Mouse (Mus musculus) erythroblast, adult 5-6 weeks (primary cell): ENCODE results near the gene Matn1. TPM values are rescaled to one million over a fixed set of nuclear protein-coding genes. Genes with fewer than 3 reads are reported as not detected.

ENCODE experiments used
- ATAC-seq: replicated peaks from 2 replicates; pipeline ENCODE4 v1.8.0; 2016; ENCODE audit warnings: moderate number of reproducible peaks, mild to moderate bottlenecking, moderate TSS enrichment, inconsistent platforms; ENCODE audit not compliant: poor library complexity, low FRiP score, severe bottlenecking
- total RNA-seq, 2 experiments: library from RNA; stranded (forward) in 1 of 2; stranded (reverse) in 1 of 2; fragments of 150-400 nt in 1 of 2; fragments of 200-764, 138-1000 nt in 1 of 2; gene quantifications; 2 replicates each; pipeline versions ENCODE4 v1.2.3 to v1.2.4; 2015 to 2017; ENCODE audit warnings: low replicate concordance in 2 of 2

The Matn1 gene
- total RNA-seq, 2 experiments from 2014 or later: not detected

- no peak for ATAC-seq
Measured at GRCm38 (mm10) chr4:130973332-130974263, 29.4 kb downstream of the Matn1 start.

- no peak for ATAC-seq
Measured at GRCm38 (mm10) chr4:130978981-130979380, 34.8 kb downstream of the Matn1 start.

DNA sequence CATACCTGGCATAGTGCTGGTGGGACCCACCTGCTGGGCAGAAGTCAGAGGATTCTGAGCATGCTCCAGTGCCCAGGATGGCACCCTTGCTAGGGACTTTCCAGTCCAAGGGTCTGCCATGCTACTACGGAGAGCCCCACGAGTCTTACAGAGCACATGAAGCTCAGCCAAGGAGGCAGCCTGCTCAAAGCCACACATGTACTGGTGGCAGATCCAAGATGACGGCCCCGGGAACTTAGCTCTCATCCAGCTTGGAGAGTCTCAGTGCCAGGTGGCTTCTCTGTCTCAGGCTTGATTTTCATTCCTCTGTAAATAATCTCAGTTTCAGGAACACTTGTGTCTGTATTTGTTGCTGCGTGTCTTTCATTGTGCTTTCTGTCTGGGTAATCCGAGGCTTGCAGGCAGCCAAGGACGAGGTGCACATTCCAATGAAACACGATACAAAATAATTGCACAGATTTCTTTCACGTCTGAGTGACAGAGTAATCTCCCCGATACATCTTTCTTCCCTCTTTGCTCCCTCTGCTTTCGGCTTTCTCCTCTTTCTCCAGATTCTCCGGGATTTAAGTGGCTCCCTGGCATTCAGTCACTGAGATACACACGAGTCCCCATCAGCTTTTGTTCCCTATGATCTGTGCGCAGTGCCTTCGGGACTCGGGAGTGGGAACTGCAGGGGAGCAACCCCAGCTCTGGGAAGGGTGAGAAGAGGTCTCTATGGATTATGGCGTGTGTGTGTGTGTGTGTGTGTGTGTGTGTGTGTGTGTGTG is 40.4 kb downstream of the Matn1 start:
- no peak for ATAC-seq

- no peak for ATAC-seq
Measured at GRCm38 (mm10) chr4:130987046-130987445, 42.9 kb downstream of the Matn1 start.

GRCm38 (mm10) chr4:130988219-130988839 is 44.1 kb downstream of the Matn1 start:
- ATAC-seq: no peak

DNA sequence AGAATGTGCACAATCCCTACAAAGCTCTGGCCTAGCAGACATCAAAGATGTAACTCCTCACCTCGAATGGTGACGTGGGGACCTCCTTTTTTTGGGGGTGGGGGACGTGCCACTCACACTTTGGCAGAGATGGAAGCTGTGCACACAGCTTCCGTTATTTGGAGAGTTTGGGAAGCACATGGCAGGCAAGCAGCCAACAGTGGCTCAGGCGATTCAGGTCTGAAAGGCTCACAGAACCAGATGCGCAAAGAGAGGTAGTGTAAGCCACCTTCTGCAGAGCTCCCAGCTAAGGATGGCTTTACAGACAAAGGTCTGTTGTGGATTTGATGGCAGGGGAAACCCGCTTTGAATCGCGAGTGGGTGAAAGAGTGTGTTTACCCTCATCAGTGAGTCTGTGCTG is 45.0 kb downstream of the Matn1 start:
- no peak for ATAC-seq

- ATAC-seq: no peak
Measured at GRCm38 (mm10) chr4:130990966-130991365, 46.8 kb downstream of the Matn1 start.

GRCm38 (mm10) chr4:130994556-130994955 is 50.4 kb downstream of the Matn1 start:
- ATAC-seq: no peak

- ATAC-seq: no peak
Measured at GRCm38 (mm10) chr4:130999744-131000527, 55.8 kb downstream of the Matn1 start.

DNA sequence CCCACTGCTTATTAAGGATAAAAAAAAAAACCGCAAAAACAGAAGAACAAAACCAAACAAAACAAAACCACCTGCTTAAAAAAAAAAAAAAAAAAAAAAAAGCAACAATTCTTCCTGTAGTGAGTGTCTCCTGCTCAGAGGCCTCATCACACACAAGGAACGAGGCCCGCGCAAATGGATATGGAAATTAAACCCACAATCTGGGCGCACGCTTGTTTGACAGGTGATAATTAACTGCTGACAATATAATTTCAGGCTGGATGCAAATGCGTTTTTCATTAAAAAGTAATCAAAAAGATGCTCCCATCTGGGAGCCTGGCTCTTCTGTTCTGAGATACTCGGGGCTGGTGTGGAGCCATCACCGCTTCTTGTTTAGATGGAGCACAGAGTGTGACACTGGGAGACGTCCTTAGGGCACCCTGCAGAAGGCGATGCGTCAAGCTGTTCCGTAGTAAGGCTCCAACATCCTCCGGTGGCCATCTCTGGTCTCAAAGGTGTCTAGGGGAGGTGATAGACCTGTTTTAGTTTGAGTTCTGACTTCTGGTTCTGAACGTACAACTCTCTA is 56.5 kb downstream of the Matn1 start:
- ATAC-seq: no peak

Other genes with a start within 250 kb of the Matn1 start
- gene Sdc3, start 151.8 kb upstream of the Matn1 start, total RNA-seq (2015; ENCODE audit: low replicate concordance): 6.1 and 24.7 TPM in 2 replicates
- gene Sdc3, start 151.8 kb upstream of the Matn1 start, total RNA-seq (2017; ENCODE audit: low replicate concordance): 4.7 and 13.3 TPM in 2 replicates
- 171 and 179 TPM in 2 replicates for gene Laptm5, start 31.3 kb upstream of the Matn1 start, total RNA-seq (2015; ENCODE audit: low replicate concordance)
- gene Laptm5, start 31.3 kb upstream of the Matn1 start, total RNA-seq (2017; ENCODE audit: low replicate concordance): 42.5 and 62.7 TPM in 2 replicates